Mouse (Mus musculus): ENCODE measurements around the gene Manf.

DNA sequence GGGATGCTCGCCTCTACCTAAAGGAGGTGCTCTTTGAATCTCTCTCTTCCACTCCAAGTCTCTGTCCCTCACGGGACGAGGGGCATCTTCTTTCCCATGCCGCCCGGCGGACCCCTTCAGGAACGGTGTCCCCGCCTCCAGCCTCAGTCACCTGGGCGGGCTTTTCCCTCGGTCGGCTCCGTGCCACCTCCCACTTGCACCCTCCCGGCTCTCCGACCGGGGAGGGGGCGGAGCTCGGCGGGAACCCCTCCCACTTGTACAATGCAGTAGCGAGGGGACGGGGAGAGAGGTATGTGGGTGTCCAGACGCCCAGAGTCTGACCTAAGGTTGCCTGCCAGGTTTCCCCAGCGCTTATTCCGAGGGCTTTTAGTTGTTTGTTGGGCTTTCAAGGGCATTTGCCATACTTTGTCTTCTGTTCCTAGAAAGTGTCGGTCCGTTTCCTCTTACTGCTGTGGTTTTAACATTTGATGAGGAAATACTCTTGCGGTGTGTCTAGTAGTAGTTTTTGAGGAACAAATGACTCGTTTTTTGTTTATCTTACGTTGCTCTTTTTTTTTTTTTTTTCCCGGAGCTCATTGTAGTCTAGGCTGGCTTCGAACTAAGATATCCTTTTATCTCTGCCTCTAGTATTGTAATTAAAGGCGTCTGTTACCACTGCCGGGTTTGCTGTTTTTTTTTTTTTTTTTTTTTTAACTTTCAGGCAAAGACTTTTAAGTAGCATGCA is 69.2 kb downstream of the Manf start:
- TF ChIP-seq POLR2A (IDR thresholded peaks at IDR 0.05; ENCODE audit: insufficient read depth, low read depth, low read length) = no peak
- TF ChIP-seq CTCF (IDR thresholded peaks at IDR 0.05; ENCODE audit: insufficient read depth, low read depth, low read length) = no peak

All from olfactory bulb, adult 2 months (tissue).